Comparison of ENCODE assay signal across 9 mouse cellular contexts in genomic region chr17:82925751-82926150, GRCm38 (mm10).
"Had no signal": no experiment of that assay in that cellular context is flagged by ENCODE, and none has a peak within 500 bp of the region (broad histone marks: within the 10 kb centered on the region; RNA-seq: fewer than 3 reads in every experiment).

No protein-coding gene starts in this region.

- DNase-seq: lung, adult 2 months; lung, postnatal 14 days; lung, postnatal 36 days; right cerebral cortex, postnatal 25 days; right cerebral cortex, postnatal 4 days; spleen, adult 18-20 months; thymus, adult 18-20 months; thymus, postnatal 14 days; thymus, postnatal 36 days had no signal
